Mouse (Mus musculus) Muller cell, postnatal 12 days (primary cell): ENCODE measurements around the gene Olr1.
A peak's percentile ranks its signal among the peaks of the same experiment; 100 is the strongest.
"Not testable (repeated sequence)": the region's sequence is repeated elsewhere in the genome, so short reads cannot be mapped to it uniquely, and the experiment has no call there.

Experiments
- DNase-seq: peaks from one replicate; pipeline ENCODE4 v3.0.0-alpha.2; 2015; ENCODE audit errors: inconsistent ontology term

The Olr1 gene

DNA sequence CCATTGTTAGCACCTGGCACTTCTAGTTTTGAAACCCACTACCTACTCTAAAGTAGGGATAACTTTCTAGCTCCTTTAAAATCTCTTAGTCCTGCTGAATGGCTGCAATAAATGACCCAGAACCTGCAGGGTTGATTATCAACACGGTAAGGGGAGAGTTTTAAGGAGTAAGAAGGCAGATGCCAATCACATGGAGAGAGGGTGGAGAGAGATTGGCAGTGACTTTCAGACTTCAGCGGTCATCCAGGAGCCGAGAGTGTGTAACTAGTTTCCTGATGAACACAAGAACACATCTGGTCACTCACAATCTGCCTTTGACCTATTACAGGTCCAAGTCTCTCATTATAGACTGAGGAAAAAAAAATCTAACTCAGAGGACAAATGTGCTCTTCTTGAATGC, 5.4 kb upstream of the Olr1 start, which contains the start of gene Tmem52b:
Gene Tmem52b, plus strand, starts transcription at position 189 of the 400 bp plus-strand sequence.
- no peak for DNase-seq

DNA sequence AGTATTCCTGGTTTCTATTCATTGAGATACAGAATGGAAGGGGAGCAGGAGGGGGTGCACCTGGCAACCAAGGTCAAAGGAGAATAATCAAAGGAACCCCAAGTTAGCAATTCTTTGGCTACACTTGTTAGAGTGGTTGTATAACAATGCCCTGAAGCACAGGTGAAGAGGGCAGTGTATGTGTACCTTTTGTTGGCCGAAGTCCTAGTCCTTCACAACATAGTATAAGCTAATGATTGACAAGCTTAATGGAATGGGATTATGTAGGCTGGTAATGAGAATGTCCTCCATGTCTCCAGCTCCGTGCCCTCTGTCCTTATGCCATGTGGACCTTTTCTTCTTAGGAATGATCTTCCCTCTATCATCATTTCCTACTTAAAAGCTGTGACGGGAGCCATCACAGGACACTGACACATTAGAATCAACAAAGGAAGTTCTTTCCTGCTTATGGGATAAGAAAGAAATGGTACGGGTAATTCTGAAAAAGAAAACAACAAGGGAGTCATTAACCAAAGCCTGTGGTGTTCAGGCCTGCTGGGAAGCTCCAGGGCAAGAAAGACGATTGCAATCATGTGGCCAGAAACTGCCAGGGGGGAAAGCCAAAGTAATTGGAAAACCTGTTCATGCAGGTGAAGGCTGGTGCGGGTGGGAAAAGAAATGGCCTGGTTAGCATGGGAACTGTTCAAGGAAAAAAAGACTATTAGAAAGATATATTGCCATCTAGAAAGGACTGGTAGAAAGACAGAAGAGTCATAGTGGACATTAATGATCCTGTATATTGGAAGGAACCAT, 3.4 kb upstream of the Olr1 start:
- DNase-seq, result no peak

DNA sequence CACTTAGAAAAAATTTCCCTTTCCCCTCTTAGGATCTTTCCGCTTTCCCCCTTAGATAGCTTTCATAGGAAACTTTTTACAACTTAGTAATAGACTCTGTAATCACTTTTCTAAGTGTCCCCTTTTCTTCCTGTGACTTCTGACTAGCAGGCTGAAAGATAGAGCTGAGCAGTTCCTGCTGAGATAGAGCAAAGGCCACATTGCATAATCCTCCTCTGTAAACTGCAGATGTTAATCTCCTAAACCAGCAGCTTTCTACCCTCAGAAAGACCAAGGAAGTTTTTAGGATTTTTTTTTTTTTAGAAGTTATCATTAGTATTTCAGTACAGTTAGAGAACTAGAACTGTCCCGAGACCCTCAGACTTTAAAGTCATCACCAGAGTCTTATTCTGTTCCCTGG, 3.5 kb downstream of the Olr1 start:
- DNase-seq, result no peak

DNA sequence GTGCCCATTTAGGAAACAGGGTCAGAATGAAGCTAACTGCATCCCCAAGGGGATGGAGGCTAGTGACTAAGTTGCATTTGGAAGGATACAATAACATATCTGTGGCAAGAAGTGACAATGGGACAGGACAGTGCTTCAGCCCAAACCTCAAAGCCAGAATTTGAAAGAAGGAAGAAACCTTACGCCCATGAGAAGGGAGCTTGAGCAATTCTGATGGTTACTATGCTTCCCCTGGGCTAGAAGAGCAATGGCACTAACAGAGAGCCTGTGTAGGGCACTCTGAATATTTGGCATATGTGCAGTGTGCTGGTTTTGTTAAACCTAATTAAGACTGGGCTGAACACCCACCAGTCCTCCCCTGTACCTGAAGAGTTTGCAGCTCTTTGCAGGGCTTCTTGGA, 7.4 kb downstream of the Olr1 start:
- not testable (repeated sequence) for DNase-seq

DNA sequence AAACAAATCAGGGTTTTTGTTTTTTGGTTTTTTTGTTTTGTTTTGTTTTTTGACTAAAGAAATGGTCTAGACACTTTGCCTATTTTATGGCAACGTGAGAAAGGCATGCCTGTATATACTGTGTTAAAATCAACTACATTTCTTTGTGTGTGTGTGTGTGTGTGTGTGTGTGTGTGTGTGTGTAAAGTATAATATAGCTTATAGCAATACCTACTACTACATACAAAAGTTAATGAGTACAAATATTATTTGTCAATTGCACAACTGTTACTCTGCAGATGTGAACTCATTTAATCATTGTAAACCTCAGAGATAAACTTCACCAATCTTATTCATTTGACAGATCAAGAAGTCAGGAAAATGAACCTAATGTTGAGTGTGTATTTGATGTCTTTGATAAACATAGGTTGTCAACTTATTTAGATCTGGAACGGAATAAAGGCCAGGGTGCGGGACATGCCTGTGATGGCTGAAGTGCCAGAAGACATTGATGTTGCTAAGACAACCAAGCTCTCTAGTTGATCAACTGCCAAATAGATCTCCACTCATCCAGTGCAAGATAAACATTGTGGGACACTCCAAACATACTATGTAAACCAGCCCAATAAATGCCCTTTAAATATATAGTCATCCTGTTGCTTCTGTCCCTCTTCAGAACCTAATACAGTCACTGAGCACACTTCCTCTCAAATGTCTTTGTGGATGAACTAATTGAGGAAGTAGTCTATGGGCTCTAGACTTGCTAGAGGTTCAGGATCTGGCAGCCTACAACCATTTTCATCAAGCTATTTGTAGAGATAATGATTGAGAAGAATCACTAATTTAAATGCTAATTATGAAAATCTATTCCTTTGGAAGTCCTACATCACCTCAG, 9.4 kb downstream of the Olr1 start:
- no peak for DNase-seq

DNA sequence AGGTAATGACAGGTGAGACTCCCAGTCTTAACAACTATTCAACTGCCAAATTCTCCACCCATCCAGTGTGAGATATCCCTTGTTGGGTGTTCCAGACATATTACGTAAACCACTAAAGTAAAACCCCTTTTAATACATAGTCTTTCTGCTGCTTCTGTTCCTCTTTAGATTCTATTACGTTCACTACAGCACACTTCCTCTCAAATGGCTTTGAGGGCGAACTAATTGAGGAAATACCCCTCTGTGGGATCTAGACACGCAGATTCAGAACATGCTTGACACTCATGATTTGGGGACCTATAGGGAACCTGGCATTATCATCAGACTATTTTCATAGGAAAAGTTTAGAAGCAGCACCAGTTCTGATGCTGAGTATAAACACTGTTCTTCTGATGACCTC, 12.0 kb downstream of the Olr1 start:
- DNase-seq, result no peak

DNA sequence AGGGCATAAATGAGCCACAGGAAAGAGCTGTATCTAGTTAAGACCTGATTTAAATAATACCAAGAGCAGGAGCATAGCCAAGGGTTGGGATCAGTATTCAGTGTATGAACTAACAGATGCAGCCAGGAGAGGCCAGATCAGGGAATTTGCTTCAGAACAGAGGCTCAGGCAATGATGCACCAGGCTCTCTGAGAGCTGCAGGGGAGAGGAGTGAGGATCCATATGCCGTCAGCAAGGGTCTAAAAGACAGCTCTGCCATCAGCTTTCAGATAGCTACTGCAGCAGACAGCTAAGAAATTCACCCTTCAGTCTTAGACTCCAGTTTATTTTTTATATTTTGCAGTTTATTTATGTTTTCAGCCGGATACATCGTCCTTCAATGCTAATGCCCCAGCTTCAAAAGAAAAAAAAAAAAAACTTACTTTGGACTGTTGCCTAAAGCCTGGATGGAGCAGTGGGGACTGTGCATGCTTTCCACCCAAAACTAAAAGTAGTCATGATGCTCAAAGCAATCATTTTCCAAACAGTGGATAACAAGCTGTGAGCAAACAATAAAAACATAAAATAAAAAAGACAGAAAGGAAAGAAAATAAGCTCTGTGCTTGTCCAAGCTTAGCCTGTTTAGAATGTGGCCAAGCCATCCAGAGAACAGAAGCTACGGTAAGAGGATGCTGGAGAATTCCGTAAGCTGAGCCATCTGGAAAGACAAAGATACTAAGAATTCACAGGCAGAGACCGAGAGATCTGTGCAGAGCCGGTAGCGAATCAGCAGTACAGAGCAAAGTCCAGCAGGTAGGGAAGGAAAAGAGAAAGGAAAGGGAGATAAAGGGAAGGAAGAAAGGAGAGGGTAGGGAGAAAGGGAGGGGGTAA, 26.6 kb downstream of the Olr1 start:
- DNase-seq, result no peak

DNA sequence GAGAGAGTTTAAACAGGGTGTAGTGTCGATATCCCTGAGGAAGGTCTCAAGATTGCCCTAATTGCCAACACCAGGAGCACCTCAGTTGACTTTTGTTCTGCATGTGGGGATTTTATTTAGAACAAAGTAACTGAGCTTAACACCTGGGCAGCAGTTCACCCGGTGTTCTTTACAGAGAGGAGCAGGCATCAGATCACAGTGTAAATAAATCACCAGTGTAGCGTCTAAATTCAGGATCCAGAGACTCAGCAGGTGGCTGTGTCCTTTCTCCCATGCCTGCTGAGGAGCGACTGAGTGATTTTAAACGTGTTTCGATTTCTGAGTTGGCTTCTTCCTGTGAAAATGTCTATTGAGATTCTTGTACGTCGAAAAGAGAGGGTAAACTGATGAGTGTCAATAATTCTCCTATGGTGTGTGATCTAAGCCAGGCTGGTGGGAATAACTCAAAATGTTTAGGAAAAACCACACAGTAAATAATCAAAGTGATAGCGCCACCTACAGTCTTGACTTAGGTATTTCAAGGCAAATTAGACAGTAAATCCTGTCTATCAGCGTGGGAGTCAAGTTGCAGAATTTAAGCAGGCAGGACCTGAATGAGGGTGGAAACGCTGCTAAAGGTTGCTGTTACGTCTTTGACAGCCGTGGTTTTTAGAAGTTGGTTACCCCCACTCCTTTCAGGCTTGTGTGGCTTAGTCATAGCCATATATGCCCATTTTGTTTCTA, 30.4 kb downstream of the Olr1 start:
- DNase-seq, result peak; percentile 13

DNA sequence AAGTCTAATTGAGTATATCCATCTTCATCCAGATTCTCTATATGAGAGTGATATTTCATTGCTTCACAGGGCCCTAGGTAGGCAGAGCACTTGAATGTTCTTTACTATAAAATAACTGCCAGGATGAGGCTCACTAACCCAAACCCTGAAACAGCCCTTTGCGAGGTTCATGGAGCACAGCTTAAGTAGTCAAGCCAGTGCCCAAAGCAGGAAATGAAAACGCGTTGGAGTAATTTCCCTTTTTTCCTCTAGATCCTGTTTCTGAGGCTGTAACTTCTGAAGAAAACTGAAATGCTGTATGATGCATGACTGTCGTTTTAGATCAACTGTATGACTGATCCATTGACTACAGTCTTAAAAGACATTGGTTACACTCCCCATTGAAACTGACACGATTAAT, 34.3 kb downstream of the Olr1 start:
- no peak for DNase-seq

DNA sequence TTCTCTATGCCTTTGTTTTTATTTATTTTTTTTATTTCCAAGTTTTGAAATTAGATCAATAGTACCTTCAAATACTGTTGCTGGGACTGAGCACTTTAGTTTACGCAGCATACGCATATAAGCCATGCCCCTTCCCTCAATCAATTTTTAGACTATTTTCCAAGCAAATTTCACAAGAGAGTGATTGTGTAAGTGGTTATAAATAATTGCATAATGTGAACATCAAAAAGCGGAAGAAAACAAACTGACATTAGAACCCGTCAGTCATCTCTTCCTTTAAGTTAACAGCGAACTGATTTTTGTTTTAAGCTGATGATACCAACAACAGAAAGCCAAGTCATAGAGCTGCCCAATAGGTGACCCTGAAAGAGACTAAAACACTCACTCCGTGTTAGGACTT, 35.6 kb downstream of the Olr1 start:
- no peak for DNase-seq

DNA sequence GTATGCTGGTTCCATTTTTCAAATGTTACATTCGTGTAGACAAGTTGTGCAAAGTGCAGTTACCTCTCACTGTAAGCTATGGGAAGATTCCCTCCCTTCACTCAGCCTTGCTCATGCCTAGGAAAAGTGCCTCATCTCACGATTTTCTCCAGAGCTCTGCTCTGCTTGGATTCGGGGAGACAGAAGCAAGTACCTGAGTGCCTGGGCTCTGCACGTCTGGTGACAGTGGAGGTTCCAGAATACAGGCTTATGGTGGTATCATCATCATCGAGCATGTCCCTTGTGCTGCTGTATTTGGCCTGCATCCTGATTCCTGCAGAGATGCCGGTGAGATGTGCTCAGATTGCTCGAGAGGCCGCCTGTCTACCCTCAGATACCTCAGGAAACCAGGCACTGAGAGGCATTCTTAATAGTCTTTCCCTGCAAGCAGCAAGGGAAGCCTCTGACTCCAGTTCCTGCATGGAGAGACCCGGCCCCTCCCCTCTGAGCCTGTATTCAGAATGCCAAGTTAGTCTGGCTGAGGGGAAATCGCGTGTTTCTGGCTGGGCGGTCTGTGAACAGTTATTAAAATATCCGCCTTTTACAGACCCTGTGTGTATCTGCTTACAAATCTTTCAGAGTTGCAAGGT, 55.4 kb downstream of the Olr1 start, which contains the start of gene Clec1a:
Gene Clec1a, minus strand, starts transcription at position 590 of the 629 bp plus-strand sequence.
- no peak for DNase-seq

DNA sequence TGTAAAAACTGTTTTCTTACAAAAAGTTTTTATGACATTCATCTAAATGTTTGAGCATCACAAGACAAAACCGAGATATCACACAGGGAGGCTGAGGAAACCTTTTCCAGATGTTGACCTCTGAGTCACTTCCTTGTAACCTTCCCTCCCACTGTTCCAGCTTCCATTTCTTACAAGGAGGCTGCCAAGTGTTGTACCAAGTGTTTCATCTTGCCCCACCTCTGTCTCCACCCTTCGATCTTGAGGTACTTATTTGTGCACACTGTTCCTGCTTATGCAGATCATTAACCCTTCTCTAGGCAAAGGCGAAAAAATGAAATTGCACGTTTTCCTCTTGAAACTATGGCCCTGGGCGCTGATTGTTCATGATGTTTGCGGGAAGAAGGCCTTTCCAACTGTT, 57.2 kb downstream of the Olr1 start:
- no peak for DNase-seq

DNA sequence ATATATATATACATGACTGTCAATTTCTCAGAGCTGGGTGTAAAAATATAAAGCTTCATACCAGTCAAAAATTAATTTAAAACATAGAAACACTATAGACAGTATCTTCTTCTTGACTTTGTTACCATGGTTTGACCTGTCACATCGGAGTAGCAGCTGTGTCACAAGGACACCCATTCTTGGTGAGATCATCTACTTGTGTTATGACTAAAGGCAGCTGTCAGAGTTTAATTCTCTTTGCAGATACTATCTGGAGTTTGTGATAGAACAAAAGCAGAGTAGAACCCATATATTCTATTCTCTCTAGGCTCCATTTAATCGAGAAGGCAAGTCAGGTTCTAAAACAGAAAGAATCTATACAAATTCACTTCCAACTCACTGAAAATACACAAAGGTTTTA, 68.9 kb downstream of the Olr1 start:
- no peak for DNase-seq

DNA sequence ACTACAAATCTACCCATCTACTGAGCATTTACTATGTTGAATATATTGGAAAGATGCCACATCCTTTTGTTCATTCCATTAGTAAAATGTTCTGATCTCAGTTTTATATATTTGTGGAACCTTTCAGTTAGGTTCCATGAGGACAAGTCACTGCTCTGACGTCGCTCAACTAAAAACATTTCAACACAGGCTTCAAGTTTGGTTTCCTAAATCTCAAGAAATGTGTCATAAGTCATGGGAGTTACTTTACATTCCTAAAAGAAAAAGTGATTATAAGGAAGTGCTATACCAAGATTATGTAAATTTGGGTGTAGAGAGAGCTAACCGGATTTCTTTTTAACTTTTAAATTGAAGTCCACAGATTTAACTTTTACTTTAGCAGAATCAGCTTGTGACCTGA, 70.9 kb downstream of the Olr1 start:
- DNase-seq, result no peak
